Mouse (Mus musculus) brain, embryonic 14.5 days (tissue): Measurements from ENCODE around the gene Gm28961. TPM values are rescaled to one million over a fixed set of nuclear protein-coding genes. Genes with fewer than 3 reads are reported as not detected.
"Not testable (repeated sequence)": the region's sequence is repeated elsewhere in the genome, so short reads cannot be mapped to it uniquely, and the experiment has no call there.

Experiments
- DNase-seq: peaks from one replicate; pipeline ENCODE4 v3.0.0-alpha.2; 2011; ENCODE audit warnings: low read depth
- polyA plus RNA-seq: library from polyadenylated mRNA; depleted of rRNA; stranded (reverse); fragments of >200 nt; gene quantifications from 2 replicates; pipeline ENCODE4 v1.2.3, GENCODE M21; 2012; rRNA removed

Gene Gm28961
- polyA plus RNA-seq: not detected in 2 replicates

DNA sequence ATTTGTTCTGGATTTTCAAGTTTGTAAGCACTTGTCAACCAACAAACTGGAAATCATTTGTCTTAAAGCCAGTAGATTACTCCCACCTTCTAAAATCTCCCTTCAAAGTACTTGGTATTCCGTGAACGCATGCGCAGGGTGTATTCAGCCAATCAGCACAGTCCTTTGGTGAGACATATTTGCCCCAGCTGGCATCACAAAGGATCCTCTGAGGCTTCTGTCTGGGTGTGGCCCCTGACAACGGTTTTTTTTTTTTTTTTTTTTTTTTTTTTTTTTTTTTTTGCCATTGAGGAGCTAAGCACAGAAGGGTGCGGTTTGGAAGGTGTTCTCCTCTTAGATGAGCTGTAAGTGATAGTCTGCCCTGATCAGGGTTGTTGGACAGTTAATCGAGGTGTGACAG is at the start of gene Gm28961:
TSS of gene Gm28961 (plus strand) at position 301 of the 400 bp plus-strand sequence.
- not testable (repeated sequence) for DNase-seq

Other genes with a start within 250 kb of the Gm28961 start
- not detected in 2 replicates for gene Gm21943, start 172.0 kb upstream of the Gm28961 start, polyA plus RNA-seq